Mouse (Mus musculus) kidney, embryonic 14.5 days (tissue): ENCODE data around the gene Slamf1. TPM values are rescaled to one million over a fixed set of nuclear protein-coding genes. Genes with fewer than 3 reads are reported as not detected.

Experiments
- ATAC-seq: fragments of 200-750 bp; cut with Nextera tagmentation; 2 replicates; pipeline ENCODE4 v1.8.0; 2017; ENCODE audit warnings: moderate number of reproducible peaks, mild to moderate bottlenecking, moderate TSS enrichment, moderate library complexity; ENCODE audit not compliant: low FRiP score, low TSS enrichment
- H3K27ac ChIP-seq: fragments of 300-500 bp; sonication (generic); 2 replicates; pipeline ENCODE4 v1.5.1; 2014; ENCODE audit warnings: low read depth, mild to moderate bottlenecking, low read length, moderate library complexity, mixed read lengths
- H3K27me3 ChIP-seq: fragments of 300-500 bp; sonication (generic); 2 replicates; pipeline ENCODE4 v1.6.1; 2014; ENCODE audit warnings: mild to moderate bottlenecking, low read length; ENCODE audit not compliant: control insufficient read depth, insufficient read depth
- H3K36me3 ChIP-seq: fragments of 300-500 bp; sonication (generic); 2 replicates; pipeline ENCODE4 v1.6.1; 2014; ENCODE audit warnings: low read length, mixed read lengths; ENCODE audit not compliant: control insufficient read depth, insufficient read depth
- H3K4me1 ChIP-seq: fragments of 300-500 bp; sonication (generic); 2 replicates; pipeline ENCODE4 v1.6.1; 2014; ENCODE audit warnings: low read length, mixed read lengths; ENCODE audit not compliant: control insufficient read depth, insufficient read depth
- H3K4me2 ChIP-seq: fragments of 300-500 bp; sonication (generic); replicated peaks from 2 replicates; pipeline ENCODE4 v1.6.1; 2014; ENCODE audit warnings: low read depth, mild to moderate bottlenecking, low read length
- H3K4me3 ChIP-seq: fragments of 300-500 bp; sonication (generic); 2 replicates; pipeline ENCODE4 v1.5.1; 2014; ENCODE audit warnings: mild to moderate bottlenecking, low read length
- H3K9ac ChIP-seq: fragments of 300-500 bp; sonication (generic); 2 replicates; pipeline ENCODE4 v1.6.1; 2014; ENCODE audit warnings: low read depth, mild to moderate bottlenecking, low read length, moderate library complexity
- H3K9me3 ChIP-seq: fragments of 300-500 bp; sonication (generic); 2 replicates; pipeline ENCODE4 v1.6.1; 2016; ENCODE audit warnings: low read length; ENCODE audit not compliant: control insufficient read depth
- WGBS: fragments of 180-500 bp; shearing (Covaris S2); extraction: QIAGEN DNeasy Blood & Tissue Kit; methylation state at CpG from one replicate; pipeline ENCODE4 v1.1.7; 2014; 5-methylcytosine and 5-hydroxymethylcytosine counted together
- polyA plus RNA-seq: library from polyadenylated mRNA; unstranded; fragments of >200 nt; fragmentation: Nextera tagmentation; extraction: Ambion mirVana; gene quantifications from 2 replicates; pipeline ENCODE4 v1.2.1, GENCODE M21; 2014

Gene Slamf1
- polyA plus RNA-seq, 1 experiment from 2014 or later: 0.41 TPM

DNA sequence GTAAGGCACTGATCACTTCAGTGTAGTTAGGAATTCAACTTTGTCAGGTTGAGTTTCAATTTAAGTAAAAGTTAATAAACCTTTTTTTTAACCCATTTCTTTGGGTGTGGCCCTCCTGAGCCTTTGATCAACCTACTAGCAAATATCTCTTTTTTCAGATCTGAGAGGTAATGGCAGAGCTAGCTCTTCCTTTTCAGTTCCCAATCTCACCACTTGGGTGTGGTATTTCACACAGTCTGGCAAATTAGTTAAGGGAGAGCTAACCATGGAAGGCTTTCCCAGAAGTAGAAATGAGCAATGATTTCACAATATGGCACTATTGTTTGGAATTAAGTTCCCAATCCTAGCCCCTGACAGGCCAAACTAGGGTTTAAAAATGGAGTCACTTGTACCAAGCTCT lies 59.2 kb downstream of the Slamf1 start:
- Histone ChIP-seq H3K9ac (no peak overlapping the region), H3K4me2 (no peak overlapping the region), H3K9me3 (no peaks in the 10 kb centered on the region), H3K27ac (no peak overlapping the region), H3K4me1 (no peaks in the 10 kb centered on the region), H3K4me3 (no peak overlapping the region), H3K27me3 (no peaks in the 10 kb centered on the region), H3K36me3 (no peaks in the 10 kb centered on the region)
- no peak for ATAC-seq

DNA sequence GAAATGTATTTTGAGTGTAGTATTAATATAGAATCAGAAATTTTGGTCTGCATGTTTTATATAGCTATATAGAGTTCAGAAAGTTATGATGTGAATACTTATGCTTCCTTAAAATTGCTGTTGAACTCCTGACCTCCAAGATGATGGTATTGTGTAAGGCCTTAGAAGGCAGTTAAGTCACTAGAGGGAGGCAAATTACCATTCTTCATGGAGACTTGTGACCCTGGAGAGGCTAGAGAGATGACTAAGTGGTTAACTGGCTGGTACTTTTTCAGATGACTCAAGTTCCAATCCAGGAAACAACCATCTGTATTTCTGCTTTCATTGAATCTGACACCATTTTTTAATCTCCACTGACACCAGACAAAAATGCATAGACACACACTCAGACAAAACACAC lies 60.7 kb downstream of the Slamf1 start:
- H3K4me2 ChIP-seq: no peak overlapping the region
- H3K4me3 ChIP-seq: no peak overlapping the region
- no peaks in the 10 kb centered on the region for H3K36me3 ChIP-seq
- H3K4me1 ChIP-seq: no peaks in the 10 kb centered on the region
- no peak for ATAC-seq
- no peaks in the 10 kb centered on the region for H3K27me3 ChIP-seq
- H3K9me3 ChIP-seq: no peaks in the 10 kb centered on the region
- no peak overlapping the region for H3K27ac ChIP-seq
- H3K9ac ChIP-seq: no peak overlapping the region

DNA sequence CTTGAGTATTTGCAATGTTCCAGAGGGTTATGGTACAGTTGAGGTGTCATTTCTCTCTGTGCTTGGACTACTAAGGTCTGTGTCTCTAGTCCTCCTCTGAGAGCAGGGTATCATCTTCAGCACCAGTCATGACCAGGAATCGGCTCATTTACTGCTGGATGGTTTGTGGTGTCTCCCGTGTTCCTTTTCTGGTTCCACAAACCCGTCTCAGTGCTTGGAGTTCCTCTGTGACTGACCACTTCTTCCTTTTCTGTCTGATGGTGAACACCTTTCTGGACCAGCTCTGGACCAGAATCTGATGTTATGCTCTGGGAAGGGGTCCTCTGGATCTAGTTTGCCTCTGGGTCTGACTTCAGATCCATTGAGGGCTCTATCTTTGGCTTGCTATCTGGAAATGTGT lies 72.6 kb downstream of the Slamf1 start, which contains the start of gene Cd84:
Cd84 (plus strand) TSS at position 210 of the 400 bp plus-strand sequence.
- WGBS: 90% methylated on average over 3 of the region's 3 CpGs
- Histone ChIP-seq H3K4me2 (no peak within 1 kb of the TSS), H3K4me3 (no peak within 1 kb of the TSS), H3K9ac (no peak within 1 kb of the TSS), H3K9me3 (no peaks in the 10 kb centered on the region), H3K27ac (no peak within 1 kb of the TSS), H3K4me1 (no peaks in the 10 kb centered on the region), H3K36me3 (no peaks in the 10 kb centered on the region), H3K27me3 (no peaks in the 10 kb centered on the region)
- no peak for ATAC-seq

DNA sequence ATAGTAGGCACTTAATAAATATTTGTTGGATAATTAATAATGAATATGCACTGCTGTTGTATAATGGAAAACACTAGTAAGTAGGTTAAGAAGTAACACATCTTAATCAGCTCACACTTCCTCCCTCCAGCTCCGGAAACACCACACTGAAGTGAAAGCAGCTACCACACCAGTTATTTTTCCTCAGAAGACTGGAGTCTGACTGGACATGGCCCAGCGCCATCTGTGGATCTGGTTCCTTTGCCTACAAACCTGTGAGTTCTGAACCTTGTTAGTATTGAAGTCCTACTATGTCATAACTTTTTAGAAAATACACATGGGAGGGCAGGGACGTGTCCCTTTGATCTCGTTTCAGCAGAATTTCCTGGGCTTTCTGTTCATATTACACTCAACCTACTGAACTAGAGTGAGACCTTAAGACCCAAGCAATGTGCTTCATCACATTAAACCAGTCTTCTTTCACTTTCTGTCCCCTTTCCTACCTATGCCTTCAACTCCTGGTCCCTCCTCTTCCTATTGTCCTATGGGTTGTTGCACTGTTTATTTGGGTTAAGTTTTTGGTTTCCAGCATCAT lies 73.6 kb downstream of the Slamf1 start:
- Histone ChIP-seq H3K27me3 (no peaks in the 10 kb centered on the region), H3K9me3 (no peaks in the 10 kb centered on the region), H3K9ac (no peak overlapping the region), H3K4me1 (no peaks in the 10 kb centered on the region), H3K36me3 (no peaks in the 10 kb centered on the region), H3K27ac (no peak overlapping the region), H3K4me2 (no peak overlapping the region), H3K4me3 (no peak overlapping the region)
- ATAC-seq: no peak
- WGBS: 84% methylated on average over 4 of the region's 4 CpGs

DNA sequence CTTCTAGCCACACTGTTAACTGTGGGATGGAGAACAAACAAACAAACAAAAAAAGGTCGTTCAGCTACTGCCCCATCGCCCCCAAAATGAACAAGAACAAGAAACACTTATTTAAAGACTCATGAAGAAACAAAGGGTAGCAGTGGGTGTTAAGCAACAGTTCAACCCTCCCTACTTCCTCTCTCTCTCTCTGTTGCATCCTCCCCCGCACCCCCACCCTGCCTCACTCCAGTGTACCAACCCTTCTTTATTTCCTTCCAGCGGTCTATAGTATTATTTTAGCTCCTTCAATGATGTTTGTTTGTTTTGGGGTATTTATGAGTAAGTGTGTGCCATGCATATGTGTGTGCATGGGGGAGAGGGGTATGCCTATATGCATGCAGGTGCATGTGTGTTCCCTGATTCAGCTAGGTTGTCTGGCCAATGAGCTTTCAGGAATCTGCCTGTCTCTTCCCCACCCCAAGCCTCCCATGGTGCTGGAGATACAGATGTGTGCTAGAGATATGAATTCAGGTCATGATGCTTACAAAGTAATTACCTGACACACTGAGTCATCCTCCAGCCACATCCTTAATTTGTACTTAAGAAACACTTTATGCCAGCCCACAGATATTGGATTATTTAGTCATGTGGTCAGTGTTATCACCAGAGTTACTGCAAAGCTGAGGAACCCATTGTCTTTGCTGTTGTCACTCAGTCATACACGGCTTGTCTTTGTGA lies 78.3 kb downstream of the Slamf1 start:
- ATAC-seq: no peak
- WGBS: 76% methylated on average over 5 of the region's 5 CpGs

DNA sequence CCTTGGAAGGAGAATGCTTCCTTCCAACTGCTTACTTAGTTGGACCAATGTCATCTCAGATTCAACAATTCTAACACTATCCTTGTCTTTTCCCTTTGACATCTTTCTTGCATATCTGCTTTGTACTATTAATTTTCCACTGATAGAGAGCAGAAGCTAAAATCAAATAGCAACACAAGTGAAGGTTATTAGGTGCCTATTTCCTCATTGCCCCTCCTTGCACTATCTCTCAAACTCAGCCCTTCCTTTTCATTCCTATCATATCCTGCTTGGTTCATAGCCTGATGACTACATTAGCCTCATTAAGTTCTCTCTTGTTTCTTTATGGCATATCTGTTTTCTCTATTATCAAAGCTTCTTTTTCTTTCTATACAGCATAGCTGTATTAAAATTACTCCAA lies 81.3 kb downstream of the Slamf1 start:
- no peak for ATAC-seq
- no peak overlapping the region for H3K4me3 ChIP-seq
- no peaks in the 10 kb centered on the region for H3K9me3 ChIP-seq

More for the DNA sequence above, 78.3 kb downstream of the Slamf1 start:
- Histone ChIP-seq H3K4me1 (no peaks in the 10 kb centered on the region), H3K9me3 (no peaks in the 10 kb centered on the region), H3K27ac (no peak overlapping the region), H3K4me2 (no peak overlapping the region), H3K9ac (no peak overlapping the region), H3K4me3 (no peak overlapping the region), H3K27me3 (no peaks in the 10 kb centered on the region), H3K36me3 (no peaks in the 10 kb centered on the region)

DNA sequence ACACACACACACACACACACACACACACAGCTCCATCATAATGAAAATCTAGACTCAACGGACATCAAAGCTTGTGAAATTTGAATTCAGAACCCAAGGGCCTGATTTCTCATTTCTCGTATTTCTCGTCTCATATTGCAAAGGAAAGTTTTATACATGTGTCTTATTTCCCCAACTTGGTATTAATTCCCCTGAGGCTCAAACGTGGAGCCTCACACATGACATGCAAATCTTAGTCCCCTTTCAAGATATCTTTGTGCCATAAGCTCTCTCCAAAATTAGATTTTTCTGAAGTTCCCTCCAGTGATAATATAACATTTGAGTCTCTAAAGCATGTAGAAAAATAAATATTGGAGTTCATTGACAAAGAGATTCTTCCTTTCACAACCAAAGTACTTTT lies 81.8 kb downstream of the Slamf1 start:
- H3K36me3 ChIP-seq: no peaks in the 10 kb centered on the region
- no peaks in the 10 kb centered on the region for H3K27me3 ChIP-seq
- H3K9me3 ChIP-seq: no peaks in the 10 kb centered on the region
- H3K4me2 ChIP-seq: no peak overlapping the region
- H3K4me3 ChIP-seq: no peak overlapping the region
- H3K9ac ChIP-seq: no peak overlapping the region
- WGBS: 81% methylated on average over 4 of the region's 4 CpGs
- no peak for ATAC-seq
- H3K4me1 ChIP-seq: no peaks in the 10 kb centered on the region
- no peak overlapping the region for H3K27ac ChIP-seq

More for the DNA sequence above, 81.3 kb downstream of the Slamf1 start:
- Histone ChIP-seq H3K4me1 (no peaks in the 10 kb centered on the region), H3K36me3 (no peaks in the 10 kb centered on the region), H3K27me3 (no peaks in the 10 kb centered on the region), H3K9ac (no peak overlapping the region), H3K27ac (no peak overlapping the region), H3K4me2 (no peak overlapping the region)

DNA sequence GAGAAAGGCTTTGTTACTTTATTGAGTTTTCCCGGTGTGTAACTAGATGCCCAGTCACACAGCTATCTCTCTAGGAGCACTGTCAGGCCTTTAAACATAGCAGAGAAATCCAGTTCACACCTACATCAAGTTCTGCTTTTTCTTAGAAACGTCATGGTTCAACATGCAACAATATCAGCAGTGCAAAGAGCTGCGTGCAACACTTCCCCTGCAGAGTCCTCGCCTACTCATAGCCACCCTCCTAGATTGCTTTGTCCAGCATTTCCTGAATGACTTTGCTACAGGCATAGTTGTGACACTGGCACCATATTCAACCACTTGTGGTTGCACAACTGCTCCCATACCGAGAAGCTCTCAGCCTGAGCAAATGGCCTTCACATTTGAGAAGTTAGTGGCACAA lies 82.5 kb downstream of the Slamf1 start:
- no peaks in the 10 kb centered on the region for H3K4me1 ChIP-seq
- no peaks in the 10 kb centered on the region for H3K36me3 ChIP-seq
- ATAC-seq: no peak
- H3K4me2 ChIP-seq: no peak overlapping the region
- 83% methylated on average over 5 of the region's 5 CpGs for WGBS
- no peak overlapping the region for H3K9ac ChIP-seq
- H3K9me3 ChIP-seq: no peaks in the 10 kb centered on the region
- no peak overlapping the region for H3K27ac ChIP-seq
- H3K4me3 ChIP-seq: no peak overlapping the region
- no peaks in the 10 kb centered on the region for H3K27me3 ChIP-seq
